Mouse (Mus musculus) embryo, embryonic 10 days (tissue): ENCODE data around the gene Eif2s3y.

Experiments used
- DNase-seq: peaks from one replicate; pipeline ENCODE4 v3.0.0-alpha.2; 2015; ENCODE audit warnings: low spot score

Gene Eif2s3y

GRCm38 (mm10) chrY:1009882-1010751 is at the start of gene Eif2s3y:
Eif2s3y (plus strand) TSS chrY:1010543.
- DNase-seq = peak; percentile 58
